Mouse (Mus musculus) thymus, adult 2 months (tissue): Measurements from ENCODE around the gene Ankrd12.

ENCODE experiments used
- CTCF ChIP-seq: fragments of 200-500 bp; IDR thresholded peaks from 2 replicates; pipeline ENCODE4 v1.5.1; 2012; ENCODE audit warnings: mild to moderate bottlenecking, control low read depth, low read length, moderate library complexity, borderline replicate concordance; ENCODE audit not compliant: control insufficient read depth, poor library complexity, insufficient read depth; ENCODE audit errors: extremely low read depth
- POLR2A ChIP-seq: fragments of 200-500 bp; IDR thresholded peaks from 2 replicates; pipeline ENCODE4 v1.6.1; 2012; ENCODE audit warnings: mild to moderate bottlenecking, low read length, control low read depth, moderate library complexity; ENCODE audit not compliant: control insufficient read depth, poor library complexity, insufficient read depth; ENCODE audit errors: extremely low read depth

GRCm38 (mm10) chr17:66106601-66107267 lies 29.8 kb upstream of the Ankrd12 start:
- TF ChIP-seq CTCF (no peak), POLR2A (no peak)
